Mouse (Mus musculus) hindbrain, embryonic 12.5 days (tissue): ENCODE results near the gene Wnt5a. TPM values are rescaled to one million over a fixed set of nuclear protein-coding genes. Genes with fewer than 3 reads are reported as not detected.

Experiments
- ATAC-seq: fragments of 200-750 bp; cut with Nextera tagmentation; 2 replicates; pipeline ENCODE4 v1.8.0; 2017; ENCODE audit warnings: moderate TSS enrichment; ENCODE audit not compliant: low FRiP score
- H3K27ac ChIP-seq: fragments of 300-500 bp; sonication (generic); 2 replicates; pipeline ENCODE4 v1.5.1; 2016; ENCODE audit warnings: mild to moderate bottlenecking
- H3K27me3 ChIP-seq: fragments of 300-500 bp; sonication (generic); 2 replicates; pipeline ENCODE4 v1.6.1; 2016; ENCODE audit warnings: mild to moderate bottlenecking
- H3K36me3 ChIP-seq: fragments of 300-500 bp; sonication (generic); 2 replicates; pipeline ENCODE4 v1.6.1; 2016; ENCODE audit warnings: mild to moderate bottlenecking
- H3K4me1 ChIP-seq: fragments of 300-500 bp; sonication (generic); 2 replicates; pipeline ENCODE4 v1.6.1; 2016
- H3K4me2 ChIP-seq: fragments of 300-500 bp; sonication (generic); replicated peaks from 2 replicates; pipeline ENCODE4 v1.6.1; 2016; ENCODE audit warnings: mild to moderate bottlenecking
- H3K4me3 ChIP-seq: fragments of 300-500 bp; sonication (generic); 2 replicates; pipeline ENCODE4 v1.5.1; 2016; ENCODE audit warnings: mild to moderate bottlenecking
- H3K9ac ChIP-seq: fragments of 300-500 bp; sonication (generic); 2 replicates; pipeline ENCODE4 v1.6.1; 2016; ENCODE audit warnings: mild to moderate bottlenecking, moderate library complexity
- H3K9me3 ChIP-seq: fragments of 300-500 bp; sonication (generic); replicated peaks from 2 replicates; pipeline ENCODE4 v1.6.1; 2016; ENCODE audit warnings: mild to moderate bottlenecking
- WGBS: fragments of 180-500 bp; shearing (Covaris S2); methylation state at CpG from one replicate; pipeline ENCODE4 v1.1.7; 2016; 5-methylcytosine and 5-hydroxymethylcytosine counted together
- polyA plus RNA-seq: library from polyadenylated mRNA; unstranded; fragments of >200 nt; fragmentation: Nextera tagmentation; extraction: Ambion mirVana; gene quantifications from 2 replicates; pipeline ENCODE4 v1.2.1, GENCODE M21; 2016

Wnt5a gene
- polyA plus RNA-seq, 1 experiment from 2014 or later: 55.4 TPM

DNA sequence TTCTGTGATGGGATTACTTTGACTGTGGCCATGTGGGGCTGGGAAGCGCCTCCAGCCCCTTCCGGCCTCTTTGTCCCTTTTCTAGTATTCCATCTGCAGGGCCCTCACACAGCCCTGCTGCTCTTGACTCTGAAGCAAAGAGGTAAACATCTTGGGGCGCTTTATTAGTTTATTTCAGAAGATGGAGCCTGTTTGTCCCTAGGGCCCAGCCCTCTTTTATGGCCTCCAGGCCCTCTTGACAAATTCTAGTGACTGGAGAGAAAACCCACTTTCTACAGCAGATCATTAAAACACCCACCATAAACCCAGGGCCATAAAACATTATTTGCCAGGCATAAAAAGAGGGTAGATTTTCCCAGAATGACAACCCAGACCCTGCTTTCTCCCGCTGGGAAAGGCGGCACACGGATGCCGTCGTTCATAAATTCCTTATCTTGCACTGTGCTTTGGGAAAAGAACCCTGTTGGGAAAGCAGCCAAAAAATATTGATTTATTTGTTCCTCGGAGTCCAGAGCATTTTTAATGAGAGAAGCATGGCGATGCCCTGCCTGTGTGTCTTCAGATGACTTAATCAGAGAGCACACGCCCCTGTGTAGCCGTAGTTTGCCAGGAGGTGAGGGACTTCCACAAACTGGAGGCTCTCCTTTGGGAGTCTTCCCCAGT lies 3.2 kb upstream of the Wnt5a start:
- no peak overlapping the region for H3K9ac ChIP-seq
- no peak overlapping the region for H3K4me3 ChIP-seq
- peaks cover 8% of the 10 kb centered on the region for H3K4me1 ChIP-seq
- H3K4me2 ChIP-seq: no peak overlapping the region
- no peak overlapping the region for H3K27ac ChIP-seq
- no peak for ATAC-seq
- 77% methylated on average over 12 of the region's 12 CpGs for WGBS
- H3K36me3 ChIP-seq: no peaks in the 10 kb centered on the region
- H3K9me3 ChIP-seq: no peaks in the 10 kb centered on the region
- H3K27me3 ChIP-seq: peaks cover 9% of the 10 kb centered on the region

DNA sequence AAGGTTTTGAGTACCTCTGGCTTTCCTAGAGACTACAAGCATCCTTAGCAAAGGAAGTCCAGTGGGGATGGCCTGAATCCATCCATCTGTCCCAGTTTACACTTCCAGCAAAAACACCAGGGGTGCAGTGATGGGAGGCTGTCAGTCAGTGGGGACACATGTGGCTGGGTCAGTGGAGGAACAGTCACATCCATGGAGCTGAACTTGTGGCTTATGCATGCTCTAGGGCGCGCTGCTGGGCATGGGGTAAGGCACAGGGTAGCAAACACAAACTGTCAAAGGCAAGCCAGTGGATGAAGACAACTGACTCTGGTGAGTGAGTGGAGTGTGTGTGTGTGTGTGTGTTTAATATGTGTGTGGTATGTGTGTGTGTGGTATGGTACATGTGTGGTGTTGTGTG lies 1.3 kb upstream of the Wnt5a start:
- Histone ChIP-seq H3K9me3 (no peaks in the 10 kb centered on the region), H3K9ac (no peak overlapping the region), H3K4me2 (no peak overlapping the region), H3K27ac (no peak overlapping the region), H3K36me3 (no peaks in the 10 kb centered on the region), H3K4me3 (no peak overlapping the region), H3K27me3 (peaks cover 21% of the 10 kb centered on the region), H3K4me1 (peaks cover 18% of the 10 kb centered on the region)
- WGBS: 84% methylated on average over 2 of the region's 2 CpGs
- no peak for ATAC-seq

DNA sequence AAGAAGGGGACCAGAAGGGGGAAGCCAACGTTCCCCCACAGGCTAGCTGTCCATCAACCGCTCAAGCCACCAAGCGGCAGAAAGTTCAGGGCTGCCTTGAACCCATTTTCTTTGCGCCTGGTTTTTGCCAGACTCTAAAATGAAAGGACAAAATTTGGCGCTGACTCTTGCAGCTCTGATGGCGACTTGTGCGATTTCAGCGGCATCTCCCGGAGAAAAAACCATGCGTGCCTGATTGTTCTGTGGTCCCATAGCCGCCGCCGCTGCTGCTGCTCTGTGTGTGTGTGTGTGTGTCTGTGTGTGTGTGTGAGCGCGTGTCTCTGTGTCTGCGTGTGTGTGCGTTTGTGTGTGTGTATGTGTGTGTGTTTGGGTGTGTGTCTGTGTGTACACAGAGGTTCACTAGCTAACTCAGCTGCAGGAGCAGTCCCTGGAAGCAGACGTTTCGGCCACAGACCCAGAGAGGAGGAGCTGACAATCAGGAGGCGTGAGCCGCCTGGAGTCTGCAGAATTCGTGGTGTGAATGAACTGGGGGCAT lies 568 bp downstream of the Wnt5a start:
- WGBS: under 1% methylated on average over 22 of the region's 22 CpGs
- Histone ChIP-seq H3K27me3 (peaks cover 31% of the 10 kb centered on the region), H3K4me1 (peaks cover 36% of the 10 kb centered on the region), H3K27ac (peak overlapping the region; percentile 89), H3K36me3 (no peaks in the 10 kb centered on the region), H3K9ac (peak overlapping the region; percentile 83), H3K4me3 (peak overlapping the region; percentile 65), H3K9me3 (no peaks in the 10 kb centered on the region), H3K4me2 (peak overlapping the region; percentile 87)
- ATAC-seq: peak; percentile 48

DNA sequence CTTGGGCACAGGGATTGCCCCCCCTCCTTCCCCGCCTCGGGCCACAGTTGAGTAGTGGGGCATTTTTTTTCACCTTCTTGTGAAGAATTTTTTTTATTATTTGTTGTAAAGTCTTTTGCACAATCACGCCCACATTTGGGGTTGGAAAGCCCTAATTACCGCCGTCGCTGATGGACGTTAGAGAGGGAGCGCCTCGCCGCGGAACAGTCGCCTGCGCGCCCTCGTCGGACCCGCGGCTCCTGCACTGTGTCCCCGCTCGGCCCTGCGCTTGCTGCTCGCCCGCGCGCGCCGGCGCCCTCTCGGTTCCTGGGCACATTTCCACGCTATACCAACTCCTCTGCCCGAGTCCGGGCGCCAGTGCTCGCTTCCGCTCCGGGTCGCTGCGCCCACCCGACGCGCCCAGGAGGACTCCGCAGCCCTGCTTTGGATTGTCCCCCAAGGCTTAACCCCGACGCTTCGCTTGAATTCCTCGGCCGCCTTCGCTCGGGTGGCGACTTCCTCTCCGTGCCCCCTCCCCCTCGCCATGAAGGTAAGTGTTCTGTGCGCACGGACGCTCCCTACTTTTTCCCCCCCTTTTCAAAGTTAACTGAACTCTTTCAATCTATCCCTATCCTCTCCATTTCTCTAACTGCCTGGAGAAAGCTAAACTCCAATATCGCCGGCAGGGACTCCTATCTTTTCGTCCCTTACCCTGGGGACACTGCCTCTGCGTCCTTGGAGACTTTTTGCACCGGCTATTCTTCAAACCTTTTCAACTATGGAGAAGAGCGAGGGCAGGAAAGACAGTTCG lies 1.2 kb downstream of the Wnt5a start:
- Histone ChIP-seq H3K36me3 (no peaks in the 10 kb centered on the region), H3K4me1 (peaks cover 42% of the 10 kb centered on the region), H3K9me3 (no peaks in the 10 kb centered on the region), H3K4me3 (peak overlapping the region; percentile 65), H3K9ac (peak overlapping the region; percentile 83), H3K27me3 (peaks cover 33% of the 10 kb centered on the region), H3K4me2 (peak overlapping the region; percentile 87), H3K27ac (peak overlapping the region; percentile 89)
- under 1% methylated on average over 62 of the region's 62 CpGs for WGBS
- ATAC-seq: peak; percentile 49

DNA sequence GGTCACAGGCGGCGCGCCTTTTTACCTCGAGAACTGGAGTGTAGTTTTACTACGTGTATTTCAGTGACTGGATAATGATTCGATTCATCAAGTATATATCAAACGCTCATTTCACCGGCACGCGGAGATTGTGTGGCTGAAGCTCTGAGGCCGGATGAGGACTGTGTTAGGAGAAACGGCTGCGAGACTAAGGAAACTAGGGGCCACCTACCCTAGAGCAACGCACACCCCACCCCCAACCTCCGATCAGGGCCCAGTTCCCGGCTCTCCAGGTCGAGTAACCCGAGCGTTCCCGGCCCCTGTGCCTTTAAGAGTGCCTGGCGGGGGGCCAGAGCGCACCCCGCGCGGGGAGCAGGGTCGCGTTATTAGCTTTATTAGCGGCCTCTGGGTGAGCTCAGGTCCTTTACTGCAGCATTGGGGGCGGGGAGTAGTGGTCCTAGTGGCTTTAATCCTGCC lies 1.9 kb downstream of the Wnt5a start:
- WGBS: under 1% methylated on average over 29 of the region's 29 CpGs
- Histone ChIP-seq H3K27ac (peak overlapping the region; percentile 89), H3K27me3 (peaks cover 33% of the 10 kb centered on the region), H3K4me1 (peaks cover 49% of the 10 kb centered on the region), H3K36me3 (no peaks in the 10 kb centered on the region), H3K9ac (peak overlapping the region; percentile 83), H3K9me3 (no peaks in the 10 kb centered on the region), H3K4me2 (peak overlapping the region; percentile 87), H3K4me3 (peak overlapping the region; percentile 65)
- no peak; the same call in 1 of the 2 replicates for ATAC-seq

DNA sequence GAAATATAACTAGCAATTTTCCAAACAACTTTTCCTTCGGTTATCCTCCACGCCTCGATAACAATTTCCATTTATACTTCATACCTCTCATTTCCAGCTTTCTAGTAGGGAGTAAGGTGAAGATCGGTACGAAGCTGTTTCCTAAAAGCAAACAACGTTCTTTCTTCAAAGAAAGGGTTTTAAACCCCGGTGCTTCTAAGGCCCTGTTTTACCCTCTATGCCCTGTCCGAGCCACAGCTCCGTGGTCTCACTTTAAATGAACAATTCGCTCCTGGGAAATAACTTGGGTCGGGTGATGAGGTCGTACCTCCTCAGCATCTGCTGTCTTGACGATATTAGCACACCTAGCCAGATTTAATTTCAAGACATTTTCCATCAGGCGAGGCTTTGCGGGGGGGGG lies 2.5 kb downstream of the Wnt5a start:
- no peaks in the 10 kb centered on the region for H3K36me3 ChIP-seq
- no peaks in the 10 kb centered on the region for H3K9me3 ChIP-seq
- H3K4me3 ChIP-seq: peak overlapping the region; percentile 65
- peaks cover 52% of the 10 kb centered on the region for H3K4me1 ChIP-seq
- H3K4me2 ChIP-seq: peak overlapping the region; percentile 87
- WGBS: under 1% methylated on average over 15 of the region's 15 CpGs
- peaks cover 33% of the 10 kb centered on the region for H3K27me3 ChIP-seq
- peak overlapping the region; percentile 89 for H3K27ac ChIP-seq
- peak overlapping the region; percentile 83 for H3K9ac ChIP-seq
- no peak for ATAC-seq

DNA sequence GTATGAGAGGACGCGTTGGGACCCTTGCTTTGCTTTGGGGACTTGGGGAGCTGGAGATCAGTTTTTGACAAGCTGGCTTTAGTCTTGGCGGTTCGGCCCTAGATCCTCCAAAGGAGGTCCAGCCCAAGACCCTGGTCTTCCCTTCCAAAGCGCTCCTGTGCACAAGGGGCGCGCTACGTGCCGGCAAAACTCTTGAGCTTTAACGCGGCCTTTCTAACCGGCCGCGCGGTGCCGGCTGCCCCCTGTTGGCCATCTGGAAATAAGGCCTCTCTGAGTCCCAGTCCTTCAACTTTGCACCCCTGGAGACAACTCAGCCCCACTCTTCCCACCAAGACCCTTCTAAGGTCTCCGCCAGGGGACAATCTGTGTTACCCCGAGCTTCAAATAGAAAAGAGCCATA lies 2.9 kb downstream of the Wnt5a start:
- peak; percentile 27; the same call in 1 of the 2 replicates for ATAC-seq
- peak overlapping the region; percentile 65 for H3K4me3 ChIP-seq
- H3K9ac ChIP-seq: peak overlapping the region; percentile 83
- no peaks in the 10 kb centered on the region for H3K36me3 ChIP-seq
- H3K4me2 ChIP-seq: peak overlapping the region; percentile 87
- no peaks in the 10 kb centered on the region for H3K9me3 ChIP-seq
- peaks cover 30% of the 10 kb centered on the region for H3K27me3 ChIP-seq
- H3K4me1 ChIP-seq: peaks cover 52% of the 10 kb centered on the region
- H3K27ac ChIP-seq: peak overlapping the region; percentile 89
- WGBS: 0% methylated on average over 18 of the region's 18 CpGs

DNA sequence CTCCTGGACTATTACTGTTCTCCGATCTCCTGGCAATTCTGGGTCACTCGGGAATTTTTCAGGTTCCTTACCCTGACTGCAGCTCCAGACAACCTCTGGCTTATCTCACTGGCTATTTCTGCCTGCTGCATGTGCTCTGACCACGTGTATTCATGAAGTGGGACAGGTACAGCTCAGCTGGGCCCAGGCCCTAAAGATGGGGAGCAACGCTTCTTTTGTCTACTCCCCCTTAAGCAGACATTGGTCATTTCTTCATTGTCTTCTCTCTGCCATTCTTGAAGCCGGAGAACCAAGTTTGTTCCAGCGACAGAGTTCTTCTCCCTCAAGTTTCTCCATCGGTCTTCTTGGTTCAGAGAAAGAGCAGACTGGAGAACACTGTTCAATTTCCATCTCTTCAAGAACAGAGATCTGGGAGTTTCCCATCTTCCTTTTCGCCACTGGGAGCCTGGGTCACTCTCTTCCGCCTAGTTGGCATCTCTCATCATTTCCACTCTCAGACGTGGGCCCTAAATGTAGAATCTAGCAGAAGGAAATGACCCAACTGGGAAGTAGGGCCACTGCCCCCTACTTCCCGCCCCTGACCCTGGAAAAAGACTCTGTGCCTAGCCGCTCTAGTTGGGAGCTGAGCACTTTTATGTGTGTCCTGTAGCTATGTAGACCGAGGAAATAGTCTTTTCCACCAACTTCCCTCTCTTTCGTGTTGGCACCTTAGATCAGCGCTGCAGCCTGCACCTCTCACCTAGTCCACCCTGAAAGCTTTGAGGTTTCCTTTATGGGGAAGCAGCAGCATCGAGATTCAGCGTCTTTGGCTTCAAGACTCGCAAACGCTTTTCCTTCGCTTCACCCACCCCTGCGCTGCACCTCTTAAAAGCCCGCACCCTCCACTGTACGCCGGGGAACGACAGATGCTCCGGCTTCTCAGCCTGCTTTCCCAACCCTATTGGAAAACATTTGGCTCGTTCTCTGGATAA lies 4.0 kb downstream of the Wnt5a start:
- peaks cover 52% of the 10 kb centered on the region for H3K4me1 ChIP-seq
- peaks cover 32% of the 10 kb centered on the region for H3K27me3 ChIP-seq
- no peak for ATAC-seq
- peak overlapping the region; percentile 86 for H3K27ac ChIP-seq
- peak overlapping the region; percentile 83 for H3K9ac ChIP-seq
- no peaks in the 10 kb centered on the region for H3K36me3 ChIP-seq
- no peaks in the 10 kb centered on the region for H3K9me3 ChIP-seq
- peak overlapping the region; percentile 65 for H3K4me3 ChIP-seq
- peak overlapping the region; percentile 87 for H3K4me2 ChIP-seq
- WGBS: 12% methylated on average over 27 of the region's 27 CpGs

DNA sequence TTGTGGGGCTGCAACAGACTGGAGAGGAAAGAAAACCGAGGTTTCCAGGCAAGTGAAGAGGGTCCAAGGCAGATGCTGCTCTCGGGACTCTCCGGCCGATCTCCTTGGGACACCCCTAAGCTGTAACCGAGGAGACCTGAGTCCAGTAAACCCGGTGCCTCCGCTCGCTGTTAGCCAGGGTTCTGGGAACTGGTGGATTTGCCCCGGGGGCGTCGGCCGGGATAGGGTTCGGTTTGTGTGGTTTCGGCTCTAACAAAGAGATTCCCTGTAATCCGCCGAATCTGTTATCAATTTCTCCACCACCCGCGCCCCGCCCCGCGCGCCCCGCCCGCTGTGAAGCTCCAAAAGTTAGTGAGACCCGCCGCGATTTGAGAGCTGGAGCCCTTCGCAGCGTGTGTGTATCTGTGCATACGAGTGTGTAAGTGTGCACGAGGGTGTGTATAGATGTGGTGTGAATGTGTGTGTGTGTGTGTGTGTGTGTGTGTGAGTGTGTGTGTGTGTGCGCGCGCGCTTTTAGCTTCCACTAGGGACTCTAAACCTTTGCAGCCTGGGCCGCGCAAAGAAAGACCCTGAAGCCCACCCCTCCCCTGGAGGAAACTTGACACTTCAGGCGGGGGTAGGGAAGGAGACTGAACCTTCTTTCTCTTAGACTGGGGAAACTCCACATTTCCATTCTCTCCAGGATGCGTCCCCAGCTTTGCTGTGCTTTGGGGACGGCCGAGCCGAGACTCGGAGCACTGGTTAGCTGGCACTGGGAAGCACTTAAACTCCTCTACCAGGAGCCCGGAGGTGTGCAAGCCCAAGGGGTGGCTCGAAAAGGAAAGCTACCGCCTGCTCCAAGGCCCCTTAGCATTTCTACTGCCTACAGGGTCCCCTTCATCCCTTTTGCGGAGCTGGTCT lies 5.1 kb downstream of the Wnt5a start:
- Histone ChIP-seq H3K4me3 (peak overlapping the region; percentile 65), H3K4me2 (peak overlapping the region; percentile 87), H3K9ac (peak overlapping the region; percentile 83), H3K27me3 (peaks cover 31% of the 10 kb centered on the region), H3K4me1 (peaks cover 52% of the 10 kb centered on the region), H3K36me3 (no peaks in the 10 kb centered on the region), H3K27ac (peak overlapping the region; percentile 86), H3K9me3 (no peaks in the 10 kb centered on the region)
- ATAC-seq: 0 out of 2 replicates have a peak, but pooled peaks have one; percentile 21
- under 1% methylated on average over 47 of the region's 47 CpGs for WGBS

DNA sequence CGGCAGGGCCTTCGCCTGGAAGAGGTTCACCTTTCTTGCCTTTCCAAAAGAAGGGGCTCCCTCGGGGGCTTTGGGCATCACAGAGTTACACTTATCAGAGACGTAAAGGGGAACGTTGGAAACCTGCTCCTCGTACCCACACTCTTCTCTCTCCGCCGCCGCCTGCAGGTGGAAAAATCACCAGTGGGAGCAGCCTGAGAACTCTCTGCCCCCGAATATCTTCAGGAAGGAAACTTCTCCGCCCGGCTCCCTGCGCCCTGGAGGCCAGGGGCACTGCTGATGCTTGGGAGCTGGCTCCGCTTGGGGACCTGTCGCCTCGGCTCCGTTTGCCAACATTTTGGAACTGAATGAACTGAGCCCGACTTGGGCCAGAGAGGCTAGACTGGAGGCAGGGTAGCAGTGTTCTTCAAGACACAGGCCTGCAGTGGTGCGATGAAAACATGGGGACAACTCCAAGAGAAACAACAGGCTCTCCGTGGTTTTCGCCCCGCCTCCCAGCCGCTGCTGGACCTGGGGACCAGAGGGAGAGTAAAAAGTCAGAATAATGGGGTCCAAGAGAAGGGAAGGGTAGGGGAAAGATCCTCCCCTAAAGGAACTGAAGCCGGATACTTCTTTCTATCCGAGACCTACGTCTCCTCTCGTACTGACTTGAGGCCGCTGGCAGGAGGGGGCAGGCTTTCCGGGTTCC lies 5.9 kb downstream of the Wnt5a start:
- peak overlapping the region; percentile 65 for H3K4me3 ChIP-seq
- peak overlapping the region; percentile 87 for H3K4me2 ChIP-seq
- peaks cover 59% of the 10 kb centered on the region for H3K4me1 ChIP-seq
- H3K9ac ChIP-seq: peak overlapping the region; percentile 83
- H3K9me3 ChIP-seq: no peaks in the 10 kb centered on the region
- peak overlapping the region; percentile 86 for H3K27ac ChIP-seq
- no peak for ATAC-seq
- peaks cover 31% of the 10 kb centered on the region for H3K27me3 ChIP-seq
- WGBS: 1% methylated on average over 29 of the region's 29 CpGs
- no peaks in the 10 kb centered on the region for H3K36me3 ChIP-seq
